15 mouse cellular contexts compared by ENCODE assay signal in the genomic region with DNA sequence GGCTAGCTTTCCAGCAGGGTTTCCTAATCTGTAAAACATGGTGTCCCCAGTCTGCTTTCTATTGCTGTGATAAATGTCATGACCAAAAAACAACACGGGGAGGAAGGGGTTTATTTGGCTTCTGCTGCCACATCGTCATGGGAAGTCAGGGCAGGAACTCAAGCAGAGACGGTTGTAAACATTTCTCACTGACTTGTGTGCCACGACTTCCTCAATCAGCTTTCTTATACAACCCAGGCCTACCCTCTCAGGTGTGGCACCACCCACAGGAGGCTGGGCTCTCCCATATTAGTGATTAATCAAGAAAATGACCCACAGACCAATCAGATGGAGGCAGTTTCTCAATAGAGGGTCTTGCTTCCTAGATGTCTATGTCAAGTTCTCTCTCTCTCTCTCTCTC. TPM values are rescaled to one million over a fixed set of nuclear protein-coding genes. Genes with fewer than 3 reads are reported as not detected.
DNase-seq lines count a peak whose midpoint lies in the region; ATAC-seq lines count a peak whose summit lies in the region.
"Had no signal": no experiment of that assay in that cellular context is flagged by ENCODE, and none has a peak within 500 bp of the region (broad histone marks: within the 10 kb centered on the region; RNA-seq: fewer than 3 reads in every experiment).

No protein-coding gene starts in this region.

- DNase-seq in 416B (ENCODE audit: low read depth), result peak; percentile 62
- peak; percentile 42 for DNase-seq in CD4-positive helper T cell, adult 2 months (ENCODE audit: low read depth, low spot score)
- no peak for DNase-seq in kidney, postnatal 4 days
- DNase-seq in heart, postnatal 25 days (ENCODE audit: low spot score), result no peak
- DNase-seq in urinary bladder, adult 2 months (ENCODE audit: low spot score), result no peak
- DNase-seq: cerebellum, adult 11 months; kidney, adult 2 months; layer of hippocampus, postnatal 36 days; right cerebral cortex, postnatal 4 days; thymus, postnatal 4 days had no signal

- ATAC-seq in inflammation-experienced regulatory T-cells, adult 6 months, result peak; percentile 67
- ATAC-seq in monocyte, adult 5-6 weeks (replicated peaks; ENCODE audit: insufficient number of reproducible peaks, low FRiP score, low TSS enrichment, poor library complexity, severe bottlenecking), result peak; percentile 65
- ATAC-seq: liver, embryonic 12.5 days; midbrain, embryonic 16.5 days; Patski had no signal

- intact Hi-C loops in heart, postnatal 25 days (cut with DNase I), result no loop called here

RNA-seq across cellular contexts. Expression of gene Vwf, which starts 48.3 kb away (rescaled TPM):
- under 1 TPM in 1 of 3 experiments, not detected in 2; 0.17 TPM for polyA plus RNA-seq in inflammation-experienced regulatory T-cells, adult 6 months (2017; shearing (Covaris generic))
- total RNA-seq in monocyte, adult 5-6 weeks (2017), result 6.4 to 37.1 TPM (median 9.9 TPM) in 3 replicates
- 100 to 1,000 TPM; 104 to 114 TPM for total RNA-seq in heart, postnatal 25 days (2021)
- 37.8 and 57.5 TPM in 2 replicates for polyA plus RNA-seq in urinary bladder, adult 2 months (2012; rRNA removed)

Comparison
In these comparisons a context has a peak if more than half of its experiments do, and no peak if none do; other contexts are left out.
1. DNase-seq: peak in 416B (single experiment) and CD4-positive helper T cell, adult 2 months (single experiment); none in kidney, postnatal 4 days (0 of 2), heart, postnatal 25 days (single experiment) and urinary bladder, adult 2 months (single experiment).